ENCODE assay signal across 11 mouse cellular contexts in genomic region chr10:20039531-20039930, GRCm38 (mm10).
"Had no signal": no experiment of that assay in that cellular context is flagged by ENCODE, and none has a peak within 500 bp of the region (broad histone marks: within the 10 kb centered on the region; RNA-seq: fewer than 3 reads in every experiment).

No protein-coding gene starts in this region.

- ATAC-seq: forebrain, embryonic 13.5 days; forebrain, embryonic 14.5 days; forebrain, embryonic 15.5 days; forebrain, embryonic 16.5 days; forebrain, postnatal 0 days had no signal

- DNase-seq: cerebellum, adult 8-10 months; cerebellum, adult 9-10 months; cerebellum, adult 9-11 months; cerebellum, postnatal 10 days; cerebellum, postnatal 14 days; cerebellum, postnatal 25 days; forebrain, postnatal 0 days had no signal
